Mouse (Mus musculus) bone marrow macrophage, adult 2 months (primary cell): ENCODE results near the gene Cox4i1. TPM values are rescaled to one million over a fixed set of nuclear protein-coding genes. Genes with fewer than 3 reads are reported as not detected.
A peak's percentile ranks its signal among the peaks of the same experiment; 100 is the strongest.

Source experiments
- H3K27ac ChIP-seq: 2 replicates; pipeline ENCODE4 v1.5.1; 2012; ENCODE audit warnings: low read depth, low read length; ENCODE audit not compliant: insufficient read depth
- H3K4me1 ChIP-seq: 2 replicates; pipeline ENCODE4 v1.6.1; 2012; ENCODE audit warnings: low read length; ENCODE audit not compliant: control insufficient read depth, insufficient read depth
- H3K4me3 ChIP-seq: 2 replicates; pipeline ENCODE4 v1.5.1; 2012; ENCODE audit warnings: mild to moderate bottlenecking, low read length, moderate library complexity; ENCODE audit not compliant: insufficient read depth
- CTCF ChIP-seq: IDR thresholded peaks from 2 replicates; pipeline ENCODE4 v1.5.1; 2012; ENCODE audit warnings: low read depth, mild to moderate bottlenecking, low read length, moderate library complexity
- POLR2A ChIP-seq: IDR thresholded peaks from 2 replicates; pipeline ENCODE4 v1.6.1; 2012; ENCODE audit warnings: mild to moderate bottlenecking, low read depth, low read length, borderline replicate concordance
- polyA plus RNA-seq: library from polyadenylated mRNA; stranded (reverse); fragments of >200 nt; gene quantifications from 2 replicates; pipeline ENCODE4 v1.2.4, GENCODE M21; 2012; ENCODE audit not compliant: missing spikeins, insufficient read depth, insufficient read length

Cox4i1 gene
- polyA plus RNA-seq, 1 experiment: 607 TPM

DNA sequence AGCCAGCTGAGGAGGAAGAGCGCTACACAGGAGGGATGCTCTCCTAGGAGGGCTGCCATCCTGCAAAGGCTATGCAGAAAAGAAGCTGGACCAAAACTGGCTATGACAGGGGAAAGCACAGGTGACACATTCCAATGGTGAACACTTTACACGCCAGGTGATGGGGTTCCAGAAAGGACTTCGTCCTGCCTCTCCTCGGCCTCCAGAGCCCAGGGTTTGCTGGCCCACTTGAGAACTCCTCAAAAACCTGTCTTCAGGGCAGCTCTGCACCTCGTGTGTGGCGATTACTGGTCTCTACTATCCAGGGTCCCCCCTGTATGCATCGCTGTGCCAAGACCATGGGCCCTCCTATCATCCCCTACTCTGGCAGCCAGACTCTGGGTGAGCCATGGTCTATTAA, 20.5 kb downstream of the Cox4i1 start:
- peaks cover 49% of the 10 kb centered on the region for H3K4me1 ChIP-seq
- H3K4me3 ChIP-seq: no peak overlapping the region
- H3K27ac ChIP-seq: no peak overlapping the region
- TF ChIP-seq POLR2A (no peak), CTCF (no peak)

DNA sequence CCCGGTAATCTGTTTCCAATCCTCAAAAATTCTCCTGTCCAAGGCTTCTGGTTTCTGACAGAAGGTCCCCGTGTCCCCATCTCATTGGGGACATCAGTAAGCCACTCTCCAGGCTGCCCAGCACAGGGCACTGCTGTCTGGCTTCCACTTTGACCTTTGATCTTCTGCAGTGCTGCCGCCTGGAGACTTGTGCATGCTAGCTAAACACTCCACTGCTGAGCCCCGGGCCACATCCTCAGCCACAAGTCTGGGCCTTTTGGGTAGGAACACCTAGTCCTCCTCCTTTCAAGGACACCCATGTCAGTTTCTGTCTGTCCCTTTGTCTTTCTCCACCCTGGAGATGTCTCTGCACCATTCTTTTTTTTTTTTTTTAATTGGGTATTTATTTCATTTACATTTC, 24.9 kb downstream of the Cox4i1 start:
- H3K4me3 ChIP-seq: no peak overlapping the region
- H3K4me1 ChIP-seq: peaks cover 44% of the 10 kb centered on the region
- TF ChIP-seq CTCF (no peak), POLR2A (no peak)
- H3K27ac ChIP-seq: no peak overlapping the region

DNA sequence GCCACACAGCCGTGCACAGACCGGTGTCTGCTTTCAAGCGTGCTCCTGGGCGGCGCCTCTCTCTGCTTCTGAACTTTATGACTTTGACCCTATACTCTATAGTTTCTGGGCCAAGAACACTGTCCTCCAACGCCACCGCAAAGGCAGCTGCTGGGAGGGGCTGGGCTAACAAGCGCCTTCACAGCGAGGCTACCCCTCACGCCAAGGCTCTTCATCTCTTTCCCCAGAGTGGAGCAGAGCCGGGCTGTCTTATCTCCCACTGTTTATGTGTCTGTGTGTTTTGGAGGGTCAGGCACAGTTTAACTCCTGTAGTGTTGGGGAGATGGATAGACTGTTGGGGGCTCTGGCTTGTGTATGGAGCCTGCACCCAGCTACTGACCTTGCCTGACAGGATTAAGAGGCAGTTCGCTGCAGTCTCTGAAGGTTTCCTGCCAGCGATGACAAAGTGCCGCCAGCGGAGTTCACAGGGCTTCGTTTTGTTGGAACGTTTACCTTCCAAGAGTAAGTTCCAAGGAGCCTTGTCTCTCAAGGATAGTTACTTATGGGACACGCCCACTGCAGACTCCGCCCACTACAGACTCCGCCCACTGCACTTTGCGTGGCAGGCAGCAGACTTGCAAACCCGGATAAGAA, 26.0 kb downstream of the Cox4i1 start:
- Histone ChIP-seq H3K4me1 (peaks cover 51% of the 10 kb centered on the region), H3K4me3 (no peak overlapping the region)

DNA sequence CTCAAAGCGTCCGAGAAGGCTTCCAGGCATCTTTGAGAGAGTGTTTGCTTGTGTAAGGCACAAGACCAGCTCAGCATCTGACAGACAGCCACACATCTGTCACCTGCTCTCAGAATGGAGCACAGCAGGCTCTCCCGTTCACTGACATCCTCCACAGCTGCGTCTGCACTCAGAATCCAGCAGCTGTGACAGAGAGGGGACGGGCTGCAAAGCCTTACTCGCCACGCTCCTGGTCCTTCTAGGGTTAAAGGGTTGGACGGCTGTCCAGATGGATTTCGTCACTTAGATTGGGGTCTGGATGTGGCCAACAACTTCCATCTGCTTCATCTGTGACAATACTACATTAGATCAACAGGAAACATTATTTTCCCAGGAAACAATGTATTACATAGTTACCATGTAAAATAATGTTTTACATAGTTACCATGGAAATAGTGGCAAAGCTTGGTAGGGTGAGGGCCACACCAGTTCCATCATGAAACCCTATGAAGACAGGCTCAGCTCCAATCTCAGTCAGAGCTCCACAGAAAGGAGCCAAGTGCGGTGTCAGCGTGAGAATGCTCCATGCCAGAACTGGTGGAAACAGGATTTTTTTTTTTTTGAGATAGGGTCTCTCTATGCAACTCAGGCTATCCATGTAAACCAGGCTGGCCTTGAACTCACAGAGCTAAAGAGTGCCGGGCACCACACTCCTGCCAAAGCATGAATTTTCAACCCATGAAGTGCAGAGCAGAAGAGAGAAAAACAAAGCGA, 28.6 kb downstream of the Cox4i1 start:
- peaks cover 71% of the 10 kb centered on the region for H3K4me1 ChIP-seq
- no peak for TF ChIP-seq CTCF
- TF ChIP-seq POLR2A: 0 out of 2 replicates have a peak, but pooled peaks have one; percentile 4
- peak overlapping the region; percentile 99 for H3K27ac ChIP-seq
- peak overlapping the region; percentile 7; the same call in 1 of the 2 replicates for H3K4me3 ChIP-seq

More for the DNA sequence above, 26.0 kb downstream of the Cox4i1 start:
- TF ChIP-seq POLR2A (no peak), CTCF (no peak)
- H3K27ac ChIP-seq: no peak overlapping the region

DNA sequence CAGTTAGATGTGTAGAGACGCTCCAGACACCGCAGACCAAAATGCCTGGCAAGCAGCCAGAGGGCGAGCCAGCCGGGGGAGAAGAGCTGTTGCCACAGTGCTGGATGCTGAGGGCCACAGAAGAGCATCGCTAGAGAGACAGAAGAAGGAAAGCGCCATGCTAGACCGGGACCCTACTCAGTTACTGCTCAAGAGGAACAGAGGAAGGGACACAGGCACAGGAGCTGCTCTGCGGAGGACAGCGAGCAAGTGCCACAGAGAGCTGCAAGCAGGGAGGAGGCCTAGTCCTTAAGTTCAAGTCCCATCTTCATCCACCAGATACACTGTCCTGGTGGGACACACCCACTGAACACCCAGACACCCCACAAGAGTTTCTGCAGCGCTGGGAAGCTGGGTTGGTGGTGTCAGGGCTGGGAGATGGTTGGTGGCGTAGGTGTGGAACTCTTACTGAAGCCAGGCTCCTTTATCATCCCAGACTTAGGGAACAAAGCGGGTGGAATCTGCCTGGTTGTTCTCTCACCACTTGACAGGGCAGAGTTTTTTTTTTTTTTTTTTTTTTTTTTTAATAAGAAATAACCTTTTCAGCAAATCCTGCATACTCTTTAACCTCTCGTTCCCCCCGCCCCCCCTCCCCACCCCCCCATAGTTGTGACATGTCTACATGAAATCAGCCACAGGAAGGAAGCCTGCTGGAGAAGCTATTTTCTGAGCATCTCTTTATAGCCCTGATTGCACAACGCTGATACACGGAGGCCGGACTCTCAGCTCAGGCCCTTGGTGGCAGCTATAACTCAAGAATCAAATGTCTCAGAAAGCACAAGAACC, 29.3 kb downstream of the Cox4i1 start:
- Histone ChIP-seq H3K27ac (peak overlapping the region; percentile 99), H3K4me3 (peak overlapping the region; percentile 7), H3K4me1 (peaks cover 76% of the 10 kb centered on the region)
- TF ChIP-seq CTCF (no peak), POLR2A (no peak)

DNA sequence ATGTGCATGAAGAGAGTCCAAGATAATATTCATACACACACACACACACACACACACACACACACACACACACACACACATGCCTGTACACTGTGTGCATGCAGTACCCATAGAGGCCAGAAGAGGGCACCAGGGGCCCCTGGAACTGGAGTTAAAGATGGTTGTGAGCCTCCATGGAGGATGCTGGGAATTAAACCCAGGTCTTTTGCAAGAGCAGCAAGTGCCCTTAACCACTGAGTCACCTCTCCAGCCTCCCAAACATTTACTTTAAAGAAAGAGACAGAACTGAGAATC, 29.9 kb downstream of the Cox4i1 start:
- peak overlapping the region; percentile 76 for H3K27ac ChIP-seq
- H3K4me1 ChIP-seq: peaks cover 77% of the 10 kb centered on the region
- no peak overlapping the region for H3K4me3 ChIP-seq
- TF ChIP-seq CTCF: peak; percentile 88
- no peak for TF ChIP-seq POLR2A

DNA sequence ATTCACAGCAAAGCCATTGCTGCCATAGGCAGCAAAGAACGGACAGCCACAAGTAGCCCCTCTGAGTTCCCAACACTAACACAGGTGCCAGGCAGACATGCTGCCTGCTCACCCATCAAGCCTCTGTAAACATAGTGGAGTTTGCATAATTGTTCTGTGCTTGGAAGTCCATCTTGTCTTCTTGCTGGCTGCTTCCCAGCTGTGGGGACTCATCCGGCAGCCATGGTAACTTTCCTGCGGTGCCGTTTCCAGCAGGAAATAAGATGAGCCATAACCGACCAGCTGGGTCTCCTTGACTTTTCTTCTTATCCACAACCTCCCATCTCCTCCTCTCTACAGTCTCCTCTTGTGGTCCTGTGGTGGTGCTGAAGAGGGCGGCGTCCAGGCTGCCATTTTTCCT, 30.4 kb downstream of the Cox4i1 start:
- H3K27ac ChIP-seq: peak overlapping the region; percentile 76
- no peak for TF ChIP-seq POLR2A
- no peak for TF ChIP-seq CTCF
- peaks cover 76% of the 10 kb centered on the region for H3K4me1 ChIP-seq
- no peak overlapping the region for H3K4me3 ChIP-seq

DNA sequence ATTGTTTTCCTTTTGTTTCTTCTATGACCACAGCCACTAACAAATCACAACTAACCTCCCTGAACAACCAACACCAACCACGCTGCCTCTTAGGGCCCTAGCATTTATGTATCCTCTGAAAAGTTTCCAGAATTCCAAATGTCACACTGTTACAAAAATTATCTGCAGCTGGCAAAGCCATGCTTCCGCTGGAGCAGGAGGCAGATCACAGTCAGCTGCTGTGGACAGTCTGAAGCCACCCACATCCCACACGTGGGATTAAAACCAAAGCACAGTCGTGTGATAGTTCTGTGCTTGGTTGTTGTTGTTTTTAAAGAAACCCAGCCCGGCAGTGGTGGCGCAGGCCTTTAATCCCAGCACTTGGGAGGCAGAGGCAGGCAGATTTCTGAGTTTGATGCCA, 31.1 kb downstream of the Cox4i1 start:
- H3K4me1 ChIP-seq: peaks cover 82% of the 10 kb centered on the region
- no peak for TF ChIP-seq POLR2A
- TF ChIP-seq CTCF: no peak
- no peak overlapping the region for H3K4me3 ChIP-seq
- H3K27ac ChIP-seq: peak overlapping the region; percentile 76

DNA sequence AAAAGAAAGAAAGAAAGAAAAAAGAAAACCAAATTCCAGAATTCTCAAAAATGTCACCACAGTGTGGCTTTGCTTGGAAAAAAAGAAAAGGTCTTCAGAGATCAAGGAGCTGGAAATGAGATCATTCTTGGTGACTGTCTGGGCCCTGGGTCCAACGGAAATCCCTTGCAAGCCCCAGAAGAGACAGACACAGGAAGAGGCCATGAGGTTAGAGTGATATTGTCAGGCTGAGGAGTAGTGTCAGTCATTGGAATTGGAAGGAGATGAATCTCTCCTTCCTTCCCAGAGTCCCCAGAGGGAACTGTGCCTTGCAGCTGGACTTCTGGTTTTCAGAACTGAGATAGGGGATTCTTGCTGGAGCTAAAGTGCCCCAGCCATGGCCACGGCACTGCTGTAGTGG, 31.5 kb downstream of the Cox4i1 start:
- Histone ChIP-seq H3K4me3 (no peak overlapping the region), H3K4me1 (peaks cover 81% of the 10 kb centered on the region), H3K27ac (peak overlapping the region; percentile 46)
- TF ChIP-seq CTCF (no peak), POLR2A (no peak)

DNA sequence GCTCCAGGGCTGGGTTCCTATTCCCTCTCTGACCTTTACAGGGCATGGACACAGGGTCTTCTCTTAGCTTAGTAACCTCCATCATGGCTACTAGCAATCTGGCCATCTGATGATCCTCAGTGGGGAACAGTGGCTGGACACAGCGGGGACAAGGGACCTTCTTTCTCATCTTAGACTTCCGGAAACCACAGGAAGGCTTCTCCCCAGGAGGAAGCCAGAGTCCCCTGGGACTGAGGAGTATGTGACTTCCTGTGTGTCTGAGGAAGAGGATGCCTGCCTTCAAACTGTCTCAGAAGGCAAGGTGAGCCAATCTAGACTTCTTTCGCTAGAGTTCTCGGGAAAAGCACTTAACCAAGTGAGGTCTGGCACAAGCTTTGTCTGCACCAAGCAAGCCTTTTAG, 32.0 kb downstream of the Cox4i1 start:
- H3K4me1 ChIP-seq: peaks cover 81% of the 10 kb centered on the region
- TF ChIP-seq CTCF (no peak), POLR2A (no peak)
- peak overlapping the region; percentile 46 for H3K27ac ChIP-seq
- no peak overlapping the region for H3K4me3 ChIP-seq
